Mouse (Mus musculus) spleen, adult 2 months (tissue): ENCODE results near the gene Dst.

Experiments
- CTCF ChIP-seq: fragments of 200-500 bp; IDR thresholded peaks from 2 replicates; pipeline ENCODE4 v1.5.1; 2011; ENCODE audit warnings: mild to moderate bottlenecking, inconsistent platforms; ENCODE audit not compliant: insufficient read depth, insufficient read length, insufficient replicate concordance; ENCODE audit errors: extremely low read depth
- POLR2A ChIP-seq: fragments of 200-500 bp; IDR thresholded peaks from 2 replicates; pipeline ENCODE4 v1.6.1; 2011; ENCODE audit warnings: low read depth, low read length, inconsistent platforms

- TF ChIP-seq POLR2A (no peak), CTCF (no peak)
These were observed 32.3 kb upstream of the Dst start for GRCm38 (mm10) chr1:33875691-33876090.
